Mouse (Mus musculus): Measurements from ENCODE around the gene Hmgn2. TPM values are rescaled to one million over a fixed set of nuclear protein-coding genes. Genes with fewer than 3 reads are reported as not detected.
"Not testable (repeated sequence)": the region's sequence is repeated elsewhere in the genome, so short reads cannot be mapped to it uniquely, and the experiment has no call there.

Gene Hmgn2
- polyA plus RNA-seq, 1 experiment from 2014 or later: 1,526 TPM

DNA sequence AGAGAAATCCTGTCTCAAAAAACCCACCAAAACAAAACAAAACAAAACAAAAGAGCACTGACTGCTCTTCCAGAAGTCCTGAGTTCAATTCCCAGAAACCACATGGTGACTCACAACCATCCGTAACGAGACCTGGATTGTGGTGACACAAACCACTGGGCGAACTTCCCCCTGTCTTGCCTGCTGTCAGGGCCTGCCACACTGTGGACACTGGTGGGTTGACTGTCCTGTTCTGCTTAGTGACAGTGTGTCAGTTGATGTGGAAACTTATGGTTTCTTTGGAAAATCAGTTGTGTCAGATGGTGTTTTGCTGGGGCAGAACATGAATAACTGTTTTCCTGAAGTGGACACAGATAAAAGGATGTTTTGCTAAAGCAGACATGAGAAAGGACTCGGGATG, 25.8 kb downstream of the Hmgn2 start:
- H3K4me2 ChIP-seq: no peak overlapping the region
- no peak overlapping the region for H3K27ac ChIP-seq (replicated peaks)
- no peak overlapping the region for H3K4me3 ChIP-seq
- H3K27me3 ChIP-seq (replicated peaks): no peaks in the 10 kb centered on the region
- 89% methylated on average over 4 of the region's 4 CpGs for WGBS
- H3K36me3 ChIP-seq: no peaks in the 10 kb centered on the region
- H3K4me1 ChIP-seq: peaks cover 23% of the 10 kb centered on the region
- no peak overlapping the region for H3K9ac ChIP-seq
- 0 out of 2 replicates have a peak, but pooled peaks cover 4% of the 10 kb centered on the region for H3K9me3 ChIP-seq
- no peak for ATAC-seq (ENCODE audit: extremely low read depth, insufficient number of reproducible peaks, low FRiP score, low TSS enrichment)

DNA sequence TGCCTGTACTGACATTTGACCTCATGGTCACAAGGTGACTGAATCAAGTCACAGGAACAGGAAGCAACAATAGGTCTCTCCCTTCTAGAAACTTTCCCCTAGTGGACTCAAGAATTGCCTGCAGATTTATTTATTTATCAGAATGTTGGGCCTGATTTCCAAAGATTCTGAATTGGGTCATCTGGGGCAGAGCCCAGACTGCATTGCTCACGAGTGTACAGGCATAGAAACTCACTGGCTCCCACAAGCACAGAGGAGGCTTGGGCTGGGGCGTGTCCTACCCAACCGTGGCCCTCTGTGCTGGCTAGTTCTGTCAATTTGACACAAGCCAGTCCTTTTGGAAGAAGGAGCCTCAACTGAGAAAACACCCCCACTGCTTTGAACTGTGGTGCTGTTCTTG, 26.9 kb downstream of the Hmgn2 start:
- Histone ChIP-seq H3K9me3 (0 out of 2 replicates have a peak, but pooled peaks cover 4% of the 10 kb centered on the region), H3K4me3 (no peak overlapping the region), H3K4me2 (no peak overlapping the region), H3K27ac (replicated peaks) (no peak overlapping the region), H3K9ac (no peak overlapping the region), H3K27me3 (replicated peaks) (no peaks in the 10 kb centered on the region), H3K4me1 (peaks cover 26% of the 10 kb centered on the region), H3K36me3 (no peaks in the 10 kb centered on the region)
- ATAC-seq (ENCODE audit: extremely low read depth, insufficient number of reproducible peaks, low FRiP score, low TSS enrichment): no peak
- 34% methylated on average over 3 of the region's 3 CpGs for WGBS

DNA sequence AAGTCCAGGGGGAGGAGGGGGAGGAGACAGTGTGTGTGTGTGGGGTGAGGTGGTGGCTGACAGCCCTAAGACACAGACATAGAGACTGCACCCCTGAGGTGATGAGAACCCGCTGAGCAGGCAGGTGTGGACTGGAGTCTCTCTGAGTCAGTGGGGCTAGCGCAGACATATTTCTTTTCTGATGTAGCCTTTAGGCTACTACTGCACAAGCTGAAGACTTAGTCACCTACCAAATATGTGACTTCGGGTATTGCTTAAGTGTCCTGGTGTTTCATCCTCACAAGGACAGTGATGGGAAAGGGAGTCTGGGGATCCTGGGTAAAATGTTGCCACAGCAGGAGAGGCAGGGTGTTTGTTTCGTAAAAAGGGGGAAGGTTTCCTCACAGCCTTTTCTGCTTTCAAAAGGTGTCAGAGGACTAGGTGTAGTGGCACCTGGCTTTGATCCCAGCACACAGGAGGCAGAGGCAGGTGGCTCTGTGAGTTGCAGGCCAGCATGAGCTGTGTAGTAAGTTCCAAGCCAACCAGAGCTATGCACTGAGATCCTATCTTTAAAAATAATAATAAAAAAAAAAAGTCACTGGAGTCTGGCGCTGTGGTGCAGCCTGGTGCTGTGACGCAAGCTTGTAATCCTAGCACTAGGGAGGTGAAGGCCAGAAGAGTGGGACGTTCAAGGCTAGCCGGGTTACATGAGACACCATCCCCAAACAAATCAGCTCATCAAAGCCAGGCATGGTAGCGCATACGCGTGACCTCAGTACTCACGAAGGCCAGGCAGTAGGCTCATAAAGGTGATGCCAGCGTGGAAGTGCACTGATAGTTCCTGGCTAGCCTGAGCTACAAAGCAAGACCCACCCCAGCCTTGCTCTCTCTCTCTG, 27.8 kb downstream of the Hmgn2 start:
- 72% methylated on average over 13 of the region's 13 CpGs for WGBS
- Histone ChIP-seq H3K4me3 (no peak overlapping the region), H3K27ac (replicated peaks) (no peak overlapping the region), H3K4me1 (peaks cover 26% of the 10 kb centered on the region), H3K4me2 (no peak overlapping the region), H3K9ac (0 out of 2 replicates have a peak overlapping the region, but pooled peaks have one; percentile 10), H3K27me3 (replicated peaks) (no peaks in the 10 kb centered on the region), H3K36me3 (no peaks in the 10 kb centered on the region), H3K9me3 (no peaks in the 10 kb centered on the region)
- ATAC-seq (ENCODE audit: extremely low read depth, insufficient number of reproducible peaks, low FRiP score, low TSS enrichment): no peak

DNA sequence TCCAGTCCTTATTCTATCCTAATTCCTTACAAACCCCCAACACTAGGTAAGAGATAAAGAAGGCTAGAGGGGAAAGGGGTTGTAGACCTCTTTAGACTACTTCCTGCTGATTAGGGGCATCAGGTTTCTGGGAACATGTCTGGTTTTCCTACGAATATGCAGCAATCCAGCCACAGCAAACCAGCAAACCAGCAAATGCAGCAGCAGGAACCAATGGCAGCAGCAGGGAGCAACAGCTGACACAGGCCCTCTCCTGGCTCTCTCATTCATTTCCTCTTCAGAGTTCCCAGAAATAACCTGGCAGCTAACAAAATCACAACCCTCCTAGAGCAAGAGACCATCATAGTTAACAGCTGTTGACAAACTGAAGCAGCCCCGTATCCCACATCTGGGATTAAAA, 30.4 kb downstream of the Hmgn2 start:
- Histone ChIP-seq H3K36me3 (no peaks in the 10 kb centered on the region), H3K27ac (replicated peaks) (peak overlapping the region; percentile 24; the same call in 1 of the 2 replicates), H3K27me3 (replicated peaks) (no peaks in the 10 kb centered on the region), H3K4me2 (no peak overlapping the region), H3K9me3 (no peaks in the 10 kb centered on the region), H3K4me1 (peaks cover 26% of the 10 kb centered on the region), H3K4me3 (no peak overlapping the region), H3K9ac (no peak overlapping the region)
- no peak for ATAC-seq (ENCODE audit: extremely low read depth, insufficient number of reproducible peaks, low FRiP score, low TSS enrichment)
- 21% methylated on average over 2 of the region's 2 CpGs for WGBS

DNA sequence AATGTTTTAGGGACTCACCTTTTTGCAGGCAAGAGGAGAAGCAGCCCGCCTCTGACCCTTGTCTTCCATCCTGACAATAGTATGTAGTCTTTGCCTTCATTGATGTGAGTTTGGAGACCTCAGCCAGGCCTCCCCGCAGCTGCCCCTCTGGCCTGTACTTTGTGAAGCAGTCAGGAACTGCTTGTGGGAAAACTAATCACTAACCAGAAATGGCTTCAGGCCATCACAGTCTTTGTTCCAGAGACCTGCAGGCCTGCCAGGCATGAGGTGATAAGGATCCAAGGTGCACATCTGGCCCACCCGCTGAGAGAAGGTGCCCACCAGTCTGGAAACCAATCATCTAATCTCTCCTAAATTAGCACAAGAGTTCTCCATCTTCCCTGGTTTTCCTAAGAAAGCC, 36.7 kb downstream of the Hmgn2 start:
- no peak overlapping the region for H3K4me3 ChIP-seq
- ATAC-seq (ENCODE audit: extremely low read depth, insufficient number of reproducible peaks, low FRiP score, low TSS enrichment): no peak
- no peak overlapping the region for H3K27ac ChIP-seq (replicated peaks)
- H3K4me2 ChIP-seq: peak overlapping the region; percentile 24; the same call in 1 of the 2 replicates
- H3K36me3 ChIP-seq: no peaks in the 10 kb centered on the region
- H3K4me1 ChIP-seq: peaks cover 17% of the 10 kb centered on the region; the same call in 1 of the 2 replicates
- no peaks in the 10 kb centered on the region for H3K9me3 ChIP-seq
- no peaks in the 10 kb centered on the region for H3K27me3 ChIP-seq (replicated peaks)
- 56% methylated on average over 3 of the region's 3 CpGs for WGBS
- H3K9ac ChIP-seq: no peak overlapping the region

DNA sequence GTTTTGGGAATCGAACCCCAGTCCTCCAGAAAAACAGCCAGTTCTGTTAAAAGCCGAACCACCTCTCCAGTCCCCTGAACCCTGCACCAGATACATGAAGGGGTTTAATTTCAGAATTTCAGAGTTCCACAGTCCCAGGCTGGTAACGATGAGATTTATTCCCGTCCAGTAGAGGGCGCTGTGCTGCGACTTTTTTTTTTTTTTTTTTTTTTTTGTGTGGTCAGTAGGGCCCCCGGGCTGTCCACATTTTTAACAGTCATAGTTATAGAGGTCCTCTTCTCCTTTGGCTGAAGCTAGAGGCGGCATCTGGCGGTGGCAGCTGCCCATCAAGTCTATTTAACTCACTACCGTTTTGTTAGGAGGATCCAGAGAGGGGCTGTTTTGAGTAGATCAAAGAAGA, 37.1 kb downstream of the Hmgn2 start:
- 17% methylated on average over 10 of the region's 10 CpGs for WGBS
- ATAC-seq (ENCODE audit: extremely low read depth, insufficient number of reproducible peaks, low FRiP score, low TSS enrichment): no peak
- Histone ChIP-seq H3K27ac (replicated peaks) (no peak overlapping the region), H3K27me3 (replicated peaks) (no peaks in the 10 kb centered on the region), H3K4me3 (no peak overlapping the region), H3K9ac (no peak overlapping the region), H3K4me1 (peaks cover 17% of the 10 kb centered on the region; the same call in 1 of the 2 replicates), H3K4me2 (peak overlapping the region; percentile 24; the same call in 1 of the 2 replicates), H3K9me3 (no peaks in the 10 kb centered on the region), H3K36me3 (no peaks in the 10 kb centered on the region)

DNA sequence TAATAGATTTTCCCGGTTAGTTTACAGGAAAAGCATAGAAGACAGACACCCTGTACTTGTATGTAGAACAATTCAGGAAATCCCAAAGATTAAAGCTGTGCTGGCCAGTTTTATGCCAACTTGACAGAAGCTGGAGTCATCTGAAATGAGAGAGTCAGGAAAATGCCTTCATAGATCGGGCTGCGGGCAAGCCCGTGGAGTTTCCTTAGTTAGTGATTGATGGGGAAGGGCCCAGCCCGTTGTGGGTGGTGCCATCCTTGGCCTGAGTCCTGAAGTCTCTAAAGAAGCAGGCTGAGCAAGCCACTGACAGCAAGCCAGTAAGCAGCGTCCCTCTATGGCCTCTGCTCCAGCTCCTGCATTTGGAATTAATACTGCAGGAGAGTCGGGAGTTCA, 39.2 kb downstream of the Hmgn2 start:
- ATAC-seq (ENCODE audit: extremely low read depth, insufficient number of reproducible peaks, low FRiP score, low TSS enrichment): no peak
- Histone ChIP-seq H3K9me3 (no peaks in the 10 kb centered on the region), H3K36me3 (no peaks in the 10 kb centered on the region), H3K4me1 (peaks cover 17% of the 10 kb centered on the region; the same call in 1 of the 2 replicates), H3K27me3 (replicated peaks) (no peaks in the 10 kb centered on the region), H3K9ac (no peak overlapping the region), H3K4me2 (peak overlapping the region; percentile 20; the same call in 1 of the 2 replicates), H3K4me3 (no peak overlapping the region), H3K27ac (replicated peaks) (peak overlapping the region; percentile 77)
- WGBS: 27% methylated on average over 7 of the region's 7 CpGs

DNA sequence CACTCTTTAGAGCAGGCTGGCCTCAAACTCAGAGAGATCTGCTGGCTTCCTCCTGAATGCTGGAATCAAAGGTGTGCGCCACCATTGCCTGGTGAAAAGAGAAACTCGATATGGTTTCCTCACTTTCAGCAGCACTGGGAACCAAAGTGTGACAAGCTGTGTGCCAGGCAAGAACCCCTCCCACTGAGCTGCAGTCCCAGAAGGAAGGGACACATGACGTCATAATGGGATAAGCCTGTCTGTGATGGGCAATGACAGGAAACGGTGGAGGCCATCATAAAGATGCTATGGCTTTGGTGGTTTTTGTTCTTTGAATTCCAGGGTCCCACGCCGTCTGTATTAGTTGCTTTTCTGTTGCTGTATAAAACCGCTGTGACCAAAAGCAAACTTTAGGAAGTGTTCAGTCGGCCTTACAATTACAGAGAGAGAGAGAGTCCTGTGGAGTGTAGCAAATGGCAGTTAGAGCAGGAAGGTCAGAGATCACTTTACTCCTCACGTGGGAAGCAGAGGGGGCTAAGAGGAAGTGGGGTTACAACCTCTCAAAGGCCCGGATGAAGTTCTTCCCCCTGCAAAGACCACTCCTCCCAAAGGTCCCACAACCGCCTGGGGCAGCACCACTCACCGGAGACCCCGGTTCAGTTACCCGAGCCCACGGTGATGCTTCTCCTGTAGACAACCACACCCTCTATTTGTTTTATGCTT, 39.7 kb downstream of the Hmgn2 start:
- Histone ChIP-seq H3K4me2 (peak overlapping the region; percentile 20; the same call in 1 of the 2 replicates), H3K4me3 (no peak overlapping the region), H3K9ac (no peak overlapping the region), H3K36me3 (no peaks in the 10 kb centered on the region), H3K27ac (replicated peaks) (peak overlapping the region; percentile 77), H3K9me3 (no peaks in the 10 kb centered on the region), H3K4me1 (peaks cover 17% of the 10 kb centered on the region; the same call in 1 of the 2 replicates), H3K27me3 (replicated peaks) (no peaks in the 10 kb centered on the region)
- WGBS: 39% methylated on average over 15 of the region's 15 CpGs
- ATAC-seq (ENCODE audit: extremely low read depth, insufficient number of reproducible peaks, low FRiP score, low TSS enrichment): no peak

DNA sequence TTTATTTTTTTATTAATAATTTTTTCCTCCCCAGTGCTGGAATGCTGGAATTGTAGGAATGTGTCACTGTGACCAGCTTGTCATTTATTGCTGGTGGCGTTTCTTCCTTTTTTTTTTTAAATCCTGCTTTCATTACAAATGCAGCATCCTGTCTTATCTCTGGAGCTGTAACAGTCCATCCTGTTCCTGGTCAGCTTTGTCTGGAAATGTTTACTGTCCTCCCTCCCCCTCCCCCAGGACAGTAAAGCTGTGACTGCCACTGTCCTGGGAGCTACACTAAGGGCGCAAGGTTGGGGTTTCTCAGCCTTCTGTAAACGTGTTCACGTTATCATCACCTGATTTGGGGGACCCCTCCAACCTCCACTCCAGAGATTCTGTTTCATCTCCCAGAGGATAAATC, 43.2 kb downstream of the Hmgn2 start:
- H3K4me2 ChIP-seq: no peak overlapping the region
- no peaks in the 10 kb centered on the region for H3K9me3 ChIP-seq
- H3K27me3 ChIP-seq (replicated peaks): no peaks in the 10 kb centered on the region
- 50% methylated on average over 4 of the region's 4 CpGs for WGBS
- no peak overlapping the region for H3K4me3 ChIP-seq
- no peak for ATAC-seq (ENCODE audit: extremely low read depth, insufficient number of reproducible peaks, low FRiP score, low TSS enrichment)
- no peaks in the 10 kb centered on the region for H3K36me3 ChIP-seq
- H3K4me1 ChIP-seq: peaks cover 11% of the 10 kb centered on the region; the same call in 1 of the 2 replicates
- peak overlapping the region; percentile 55 for H3K27ac ChIP-seq (replicated peaks)
- H3K9ac ChIP-seq: no peak overlapping the region

DNA sequence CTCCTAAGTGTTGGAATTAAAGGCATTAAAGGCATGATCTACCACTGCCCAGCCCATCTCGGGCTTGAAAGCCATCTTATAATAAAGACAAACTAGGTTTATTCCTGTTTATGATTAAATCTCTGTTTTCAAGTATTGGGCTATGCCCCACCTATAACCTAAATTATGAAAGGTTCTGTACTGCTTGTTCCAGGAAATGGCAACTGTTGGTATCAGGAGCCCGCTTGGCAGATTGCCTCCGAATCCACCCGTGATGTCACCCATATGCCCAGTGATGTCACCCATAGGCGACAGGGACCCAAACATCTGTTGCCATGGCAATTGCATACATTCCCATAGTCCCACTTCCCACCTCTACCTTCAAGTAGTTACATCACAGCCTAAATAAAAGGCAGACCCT, 44.7 kb downstream of the Hmgn2 start:
- Histone ChIP-seq H3K27me3 (replicated peaks) (no peaks in the 10 kb centered on the region), H3K4me1 (peaks cover 8% of the 10 kb centered on the region; the same call in 1 of the 2 replicates), H3K4me2 (no peak overlapping the region), H3K9ac (no peak overlapping the region), H3K36me3 (no peaks in the 10 kb centered on the region), H3K27ac (replicated peaks) (no peak overlapping the region), H3K9me3 (no peaks in the 10 kb centered on the region), H3K4me3 (no peak overlapping the region)
- ATAC-seq (ENCODE audit: extremely low read depth, insufficient number of reproducible peaks, low FRiP score, low TSS enrichment): no peak
- 86% methylated on average over 5 of the region's 5 CpGs for WGBS

DNA sequence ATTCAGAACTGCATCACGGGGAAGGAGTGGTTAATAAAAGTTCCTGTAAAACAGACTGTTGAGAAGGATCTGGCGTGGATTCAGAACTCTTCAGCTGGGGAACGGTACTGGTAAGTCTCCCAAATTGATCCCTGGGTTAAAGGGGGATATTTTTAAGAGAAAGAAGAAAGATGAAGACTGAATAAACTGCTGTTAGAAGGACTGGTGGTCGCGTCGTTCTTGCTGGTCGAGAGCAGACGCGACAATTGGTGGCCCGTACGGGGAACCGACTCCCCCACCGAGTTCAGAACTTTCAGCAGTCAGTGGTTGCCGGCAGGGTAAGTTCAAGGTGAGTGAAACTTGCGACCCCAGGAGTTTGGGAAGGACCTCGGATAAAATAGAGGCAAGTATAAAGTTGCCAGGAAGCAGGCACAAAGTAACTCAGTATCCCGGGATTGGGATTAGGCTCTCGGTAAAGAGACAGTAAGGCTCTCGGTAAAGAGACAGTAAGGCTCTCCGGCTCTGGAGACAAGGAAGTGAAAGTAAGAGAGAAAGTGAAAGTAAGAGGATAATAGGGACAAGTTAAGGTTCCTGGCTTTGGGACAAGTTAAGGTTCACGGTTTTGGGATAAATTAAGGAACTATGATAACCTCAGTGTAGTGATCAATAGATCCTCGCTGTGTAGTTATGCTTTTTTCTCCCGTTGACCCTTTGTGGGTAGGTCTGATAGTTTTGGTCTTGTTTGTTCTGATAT, 50.2 kb downstream of the Hmgn2 start:
- H3K4me2 ChIP-seq; H3K36me3 ChIP-seq; H3K27me3 ChIP-seq (replicated peaks); ATAC-seq (ENCODE audit: extremely low read depth, insufficient number of reproducible peaks, low FRiP score, low TSS enrichment); H3K27ac ChIP-seq (replicated peaks); H3K9ac ChIP-seq; H3K9me3 ChIP-seq; H3K4me3 ChIP-seq; H3K4me1 ChIP-seq: not testable (repeated sequence)
- 84% methylated on average over 21 of the region's 23 CpGs for WGBS

Data from heart, embryonic 13.5 days (tissue).